Mouse (Mus musculus) gastrocnemius, adult 8-10 months (tissue): ENCODE results near the gene Olfr995. TPM values are rescaled to one million over a fixed set of nuclear protein-coding genes. Genes with fewer than 3 reads are reported as not detected.

Experiments
- DNase-seq, 2 experiments: peaks; one replicate each; pipeline ENCODE4 v3.0.0; 2022; ENCODE audit warnings: low spot score in 2 of 2
- total RNA-seq, 4 experiments: library from RNA; stranded (reverse); gene quantifications; 2 replicates each; pipeline ENCODE4 v1.2.4; 2022

Olfr995 gene
- total RNA-seq = not detected

GRCm38 (mm10) chr2:85443539-85443938 is at the start of gene Olfr995:
TSS of gene Olfr995 (minus strand) at chr2:85443639.
- no peak for DNase-seq

- no peak for DNase-seq
These were observed 47.0 kb upstream of the Olfr995 start for GRCm38 (mm10) chr2:85490396-85490795.

DNA sequence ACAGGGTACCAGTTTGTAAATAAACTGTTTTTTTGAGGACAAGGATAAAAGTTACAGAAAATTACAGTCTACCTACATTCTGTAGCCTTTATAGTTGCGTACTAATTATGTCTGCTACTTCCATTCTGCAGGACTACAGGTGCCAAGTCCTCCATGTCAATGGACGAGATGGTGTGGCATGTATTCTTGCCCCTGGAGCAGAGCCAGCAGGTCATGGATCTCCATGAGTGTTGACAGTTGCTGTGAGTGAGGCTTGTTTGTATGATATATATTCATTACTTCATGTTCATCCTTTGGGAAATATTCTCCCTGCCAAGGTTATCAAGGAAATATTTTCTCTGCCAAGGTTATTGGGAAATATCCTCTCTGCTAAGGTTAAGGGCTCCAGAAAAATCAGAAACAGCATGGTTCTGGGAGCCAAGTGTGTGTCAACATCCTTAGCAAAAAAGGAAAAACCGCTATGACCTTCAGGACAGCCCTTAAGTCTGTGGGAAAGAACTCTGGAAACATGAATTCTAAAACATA is 23.4 kb upstream of the Olfr995 start:
- DNase-seq = no peak

GRCm38 (mm10) chr2:85442546-85442945 is 893 bp downstream of the Olfr995 start:
- DNase-seq = no peak

DNA sequence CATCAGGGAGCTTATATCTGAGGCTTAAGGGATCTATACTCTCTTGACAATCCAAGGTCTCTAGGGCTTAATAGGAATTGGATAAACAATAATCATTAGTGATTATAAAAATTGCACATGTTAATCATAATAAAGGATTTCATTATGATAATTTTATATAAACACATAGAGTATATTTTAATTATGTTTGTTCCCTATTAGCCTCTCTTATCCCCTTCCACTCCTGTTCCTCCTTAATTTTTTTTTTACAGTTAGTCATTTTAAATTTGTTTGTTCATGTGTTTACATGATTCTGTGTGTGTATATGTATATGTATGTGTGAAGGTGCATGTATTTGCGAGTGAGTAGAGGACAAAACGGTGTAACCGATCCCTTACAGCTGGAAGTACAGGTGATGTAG is 7.1 kb downstream of the Olfr995 start, which contains the start of gene Olfr994:
Gene Olfr994, minus strand, starts transcription at position 101 of the 400 bp plus-strand sequence.
- DNase-seq = no peak

GRCm38 (mm10) chr2:85425893-85426292 is 17.5 kb downstream of the Olfr995 start:
- DNase-seq = no peak

DNA sequence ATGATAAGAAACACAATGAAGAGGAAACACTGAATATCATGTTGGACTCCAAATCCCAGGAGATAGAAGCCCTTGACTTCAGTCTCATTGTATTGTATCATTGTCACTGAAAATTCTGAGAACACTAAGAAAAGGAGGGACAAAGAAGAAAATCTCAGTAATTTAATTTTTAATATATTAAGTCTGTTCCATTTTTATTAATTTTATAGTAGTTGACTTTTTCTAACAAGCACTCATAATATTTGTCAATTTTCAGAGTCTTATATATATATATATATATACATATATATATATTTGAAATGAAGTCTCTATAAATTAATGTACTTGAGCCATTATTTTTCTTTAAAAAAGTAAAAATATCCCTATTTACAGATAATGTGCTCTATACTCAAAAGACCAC is 28.7 kb downstream of the Olfr995 start, which contains the start of gene Olfr993:
Gene Olfr993, minus strand, starts transcription at position 101 of the 400 bp plus-strand sequence.
- no peak for DNase-seq

- DNase-seq = no peak
These were observed 34.1 kb downstream of the Olfr995 start, which contains the start of gene Olfr992 for GRCm38 (mm10) chr2:85409369-85409768. TSS of gene Olfr992 (minus strand) at chr2:85409469.

Other genes starting within 250 kb of the Olfr995 start
- gene Lrrc55, start 246.4 kb downstream of the Olfr995 start, total RNA-seq = under 1 TPM; 0.24 to 0.63 (median 0.31) TPM
- gene Olfr987, start 104.3 kb downstream of the Olfr995 start, total RNA-seq = not detected
- not detected for gene Olfr988, start 80.4 kb downstream of the Olfr995 start, total RNA-seq
- not detected for gene Olfr992, start 34.2 kb downstream of the Olfr995 start, total RNA-seq
- gene Olfr993, start 28.8 kb downstream of the Olfr995 start, total RNA-seq = not detected
- gene Olfr994, start 7.2 kb downstream of the Olfr995 start, total RNA-seq = not detected
- gene 4833423E24Rik, start 75.4 kb upstream of the Olfr995 start, total RNA-seq = not detected
- not detected for gene Olfr996, start 135.6 kb upstream of the Olfr995 start, total RNA-seq
- not detected for gene Olfr998, start 145.3 kb upstream of the Olfr995 start, total RNA-seq
- not detected for gene Olfr1000, start 168.3 kb upstream of the Olfr995 start, total RNA-seq
- not detected for gene Olfr1002, start 207.1 kb upstream of the Olfr995 start, total RNA-seq
- gene Olfr154, start 220.8 kb upstream of the Olfr995 start, total RNA-seq = not detected
- not detected for gene Olfr1006, start 235.1 kb upstream of the Olfr995 start, total RNA-seq
- gene Olfr1008, start 245.8 kb upstream of the Olfr995 start, total RNA-seq = not detected